ENCODE assay signal across 8 mouse cellular contexts in the genomic region with DNA sequence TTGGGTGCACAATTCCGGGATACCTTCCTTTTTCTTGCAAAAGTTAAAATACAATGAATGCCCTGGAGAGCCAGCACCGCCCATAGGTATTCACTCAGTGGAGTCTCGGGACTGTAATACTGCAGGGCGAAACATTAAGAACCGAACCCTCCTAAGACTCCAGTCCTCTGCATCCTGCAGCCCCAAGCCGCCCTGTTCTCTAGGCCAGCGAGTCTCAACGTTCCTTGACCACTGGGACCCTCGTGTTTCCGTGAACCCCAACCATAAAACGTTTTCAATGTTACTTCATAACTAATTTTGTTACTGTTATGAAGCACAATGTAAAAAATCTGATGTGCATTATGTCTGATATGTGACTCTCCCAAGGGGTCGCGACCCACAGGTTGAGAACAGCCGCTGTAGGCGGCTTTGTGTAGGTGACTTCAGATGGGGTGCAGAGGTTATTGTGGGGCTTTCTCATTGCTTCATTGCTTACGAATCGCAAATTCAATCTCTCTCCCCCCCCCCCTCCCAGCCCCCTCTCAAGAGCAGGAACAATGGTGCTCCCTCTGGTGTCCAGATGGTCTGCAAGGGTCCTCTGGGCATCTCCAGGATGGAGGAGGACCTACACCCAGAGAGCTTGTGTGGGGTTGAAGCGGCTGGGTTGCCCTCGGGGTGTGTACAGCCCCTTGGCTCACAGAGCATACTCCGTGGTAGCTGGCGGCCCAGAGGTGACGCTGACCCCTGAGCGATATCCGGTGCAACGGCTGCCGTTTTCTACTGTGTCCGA. TPM values are rescaled to one million over a fixed set of nuclear protein-coding genes. Genes with fewer than 3 reads are reported as not detected.
A peak's percentile ranks its signal among the peaks of the same experiment; 100 is the strongest.
DNase-seq lines count a peak whose midpoint lies in the region; ATAC-seq and TF ChIP-seq lines count a peak whose summit lies in the region.

No protein-coding gene starts in this region.

- H3K36me3 ChIP-seq in kidney, embryonic 15.5 days = peaks cover 8% of the 10 kb centered on the region
- H3K36me3 ChIP-seq in myocyte (ENCODE audit: control insufficient read depth, insufficient read depth) = no peaks in the 10 kb centered on the region

- peak overlapping the region; percentile 70 for H3K4me2 ChIP-seq in kidney, embryonic 15.5 days
- peak overlapping the region; percentile 98 for H3K4me2 ChIP-seq in myocyte (ENCODE audit: low read depth)

- no peak for TF ChIP-seq POLR2A in myocyte (IDR thresholded peaks at IDR 0.05; ENCODE audit: insufficient read length, low read depth)

- 44% methylated on average over 27 of the region's 27 CpGs for WGBS in kidney, embryonic 15.5 days

- H3K4me3 ChIP-seq in kidney, embryonic 15.5 days (replicated peaks) = peak overlapping the region; percentile 63
- H3K4me3 ChIP-seq in myocyte = peak overlapping the region; percentile 49

- peak overlapping the region; percentile 1 for H3ac ChIP-seq in myocyte (ENCODE audit: control insufficient read depth, insufficient read length)

- ATAC-seq in kidney, embryonic 15.5 days (replicated peaks; ENCODE audit: low FRiP score) = peak; percentile 22; the same call in 1 of the 2 replicates
- ATAC-seq in erythroid progenitor cell, adult 5-6 weeks (replicated peaks; ENCODE audit: low FRiP score, poor library complexity, severe bottlenecking) = 0 out of 2 replicates have a peak, but pooled peaks have one; percentile 15

- no peaks in the 10 kb centered on the region for H3K79me2 ChIP-seq in myocyte (ENCODE audit: control insufficient read depth, insufficient read depth)

- no peaks in the 10 kb centered on the region for H3K9me3 ChIP-seq in kidney, embryonic 15.5 days (replicated peaks)

- H3K4me1 ChIP-seq in kidney, embryonic 15.5 days = peaks cover 15% of the 10 kb centered on the region

- no peaks in the 10 kb centered on the region for H3K27me3 ChIP-seq in kidney, embryonic 15.5 days
- no peaks in the 10 kb centered on the region for H3K27me3 ChIP-seq in myocyte (ENCODE audit: control insufficient read depth, insufficient read depth, insufficient read length)

- peak overlapping the region; percentile 98 for H3K27ac ChIP-seq in kidney, embryonic 15.5 days

- peak overlapping the region; percentile 59 for H3K9ac ChIP-seq in kidney, embryonic 15.5 days

- no peak for DNase-seq in kidney, adult 9 months
- peak; percentile 36 for DNase-seq in ZHBTc4 (ENCODE audit: low read depth, low spot score)
- DNase-seq in kidney, postnatal 4 days = peak; percentile 31 to 39
- DNase-seq in T-cell, adult 2 months (ENCODE audit: low spot score) = no peak
- no peak for DNase-seq in ovary, adult 18-20 months (ENCODE audit: low spot score)

TF ChIP-seq in myocyte, 11 proteins besides CTCF, POLR2A, EP300 and RAD21:
- no peak for TF ChIP-seq MYOD1 (IDR thresholded peaks at IDR 0.05; ENCODE audit: control insufficient read depth in 1 of 3, insufficient read length in 2 of 3, low read depth in 2 of 3)
- TF ChIP-seq MYOG (IDR thresholded peaks at IDR 0.05; ENCODE audit: control insufficient read depth in 1 of 3, insufficient read depth in 1 of 3, insufficient read length in 2 of 3, low read depth in 2 of 3) = no peak

RNA-seq across cellular contexts. Expression of a gene that starts 1.2 kb away (rescaled TPM):
- 14.1 and 16.5 TPM in 2 replicates for polyA plus RNA-seq in kidney, embryonic 15.5 days (2015; fragmentation: Nextera tagmentation; extraction: Ambion mirVana)
- total RNA-seq in erythroid progenitor cell, adult 5-6 weeks (2015; ENCODE audit: low replicate concordance) = 4.0 and 18.4 TPM in 2 replicates
- 5.6 and 10.1 TPM in 2 replicates for total RNA-seq in erythroid progenitor cell, adult 5-6 weeks (2017; ENCODE audit: low replicate concordance)
- 7.6 TPM for polyA plus RNA-seq in myocyte (2012; fragmentation: generic; extraction: Trizol)

RNA-seq across cellular contexts. Expression of a gene that starts 22.2 kb away (rescaled TPM):
- polyA plus RNA-seq in kidney, embryonic 15.5 days (2015; fragmentation: Nextera tagmentation; extraction: Ambion mirVana) = 19.0 and 19.3 TPM in 2 replicates
- 10.5 and 18.4 TPM in 2 replicates for total RNA-seq in erythroid progenitor cell, adult 5-6 weeks (2015; ENCODE audit: low replicate concordance)
- total RNA-seq in erythroid progenitor cell, adult 5-6 weeks (2017; ENCODE audit: low replicate concordance) = 23.2 and 41.9 TPM in 2 replicates
- polyA plus RNA-seq in myocyte (2012; fragmentation: generic; extraction: Trizol) = 3.3 TPM

RNA-seq across cellular contexts. Expression of a gene that starts 24.2 kb away (rescaled TPM):
- 251 and 258 TPM in 2 replicates for polyA plus RNA-seq in kidney, embryonic 15.5 days (2015; fragmentation: Nextera tagmentation; extraction: Ambion mirVana)
- total RNA-seq in erythroid progenitor cell, adult 5-6 weeks (2015; ENCODE audit: low replicate concordance) = 135 and 183 TPM in 2 replicates
- 123 and 140 TPM in 2 replicates for total RNA-seq in erythroid progenitor cell, adult 5-6 weeks (2017; ENCODE audit: low replicate concordance)
- polyA plus RNA-seq in myocyte (2012; fragmentation: generic; extraction: Trizol) = 81.4 TPM

RNA-seq across cellular contexts. Expression of a gene that starts 35.2 kb away (rescaled TPM):
- polyA plus RNA-seq in kidney, embryonic 15.5 days (2015; fragmentation: Nextera tagmentation; extraction: Ambion mirVana) = 0.34 TPM in 1 of 2 replicates, not detected in the other
- not detected in 2 replicates for total RNA-seq in erythroid progenitor cell, adult 5-6 weeks (2015; ENCODE audit: low replicate concordance)
- total RNA-seq in erythroid progenitor cell, adult 5-6 weeks (2017; ENCODE audit: low replicate concordance) = not detected in 2 replicates
- 0.14 TPM for polyA plus RNA-seq in myocyte (2012; fragmentation: generic; extraction: Trizol)

Comparison
In these comparisons a context has a peak if more than half of its experiments do, and no peak if none do; other contexts are left out.
1. DNase-seq: peak in ZHBTc4 (single experiment) and kidney, postnatal 4 days (2 of 2); none in kidney, adult 9 months (single experiment), T-cell, adult 2 months (single experiment) and ovary, adult 18-20 months (single experiment).